Mouse (Mus musculus): ENCODE results near the gene Jph4. TPM values are rescaled to one million over a fixed set of nuclear protein-coding genes. Genes with fewer than 3 reads are reported as not detected.

The Jph4 gene
- polyA plus RNA-seq, 1 experiment: not detected

DNA sequence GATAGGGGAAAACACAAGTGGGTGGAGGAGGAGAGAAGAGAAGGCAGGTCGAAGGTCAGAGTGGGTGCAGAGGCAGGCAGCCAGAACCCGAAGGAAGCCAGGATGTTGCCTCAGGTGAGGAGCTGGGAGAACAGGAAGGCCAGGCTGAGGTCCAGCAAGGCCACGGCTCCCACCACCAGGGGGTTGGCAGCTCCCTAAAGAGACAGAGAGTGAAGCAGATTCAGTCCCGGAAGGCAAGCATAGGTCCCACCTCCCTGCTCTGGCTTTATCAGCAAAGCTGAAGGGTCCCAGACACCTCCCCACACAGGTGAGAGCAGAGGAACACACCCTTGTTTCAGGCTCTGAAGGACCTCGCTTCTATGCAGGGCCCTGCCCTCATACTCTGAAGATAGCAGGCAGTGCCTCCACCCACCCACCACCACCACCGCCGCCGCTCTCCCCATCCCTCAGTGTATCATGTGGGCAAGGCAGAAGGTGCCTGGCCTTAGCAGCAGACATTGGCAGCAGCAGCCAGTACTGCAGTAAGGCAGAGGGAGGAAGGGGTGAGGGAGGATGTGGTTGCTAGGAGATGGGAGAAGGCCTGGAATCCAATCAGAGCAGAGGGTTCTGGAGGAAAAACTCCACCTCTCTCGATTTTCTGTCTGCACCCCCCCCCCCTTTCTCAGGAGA, 8.4 kb downstream of the Jph4 start:
- Histone ChIP-seq H3K4me3 (ENCODE audit: insufficient read depth, low read depth, low read length) (no peak overlapping the region), H3K4me1 (ENCODE audit: control insufficient read depth, insufficient read depth, insufficient read length, low read length) (peaks cover 4% of the 10 kb centered on the region; the same call in 1 of the 2 replicates), H3K27ac (replicated peaks; ENCODE audit: low read depth, low read length) (no peak overlapping the region)

DNA sequence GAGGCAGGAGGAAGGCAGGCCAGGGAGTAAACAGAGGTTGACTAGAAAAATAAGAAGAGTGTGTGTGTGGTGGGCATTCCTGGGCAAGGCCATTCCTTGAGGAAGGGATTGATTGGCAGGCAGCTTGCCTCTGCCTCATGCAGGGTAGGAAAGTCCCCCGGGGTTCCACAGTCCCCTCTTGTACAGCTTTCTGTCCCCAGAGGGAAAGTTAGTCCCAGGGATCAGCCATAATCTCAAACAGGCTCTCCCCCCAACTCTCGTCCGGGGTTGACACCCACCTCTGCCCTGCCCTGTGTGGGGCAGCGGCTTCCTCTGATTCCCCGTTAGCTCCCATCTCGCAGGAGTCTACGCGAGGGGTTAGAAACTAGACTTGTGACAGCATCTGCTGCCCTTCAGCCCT, 9.7 kb downstream of the Jph4 start:
- Histone ChIP-seq H3K27ac (replicated peaks; ENCODE audit: low read depth, low read length) (no peak overlapping the region), H3K4me1 (ENCODE audit: control insufficient read depth, insufficient read depth, insufficient read length, low read length) (peaks cover 4% of the 10 kb centered on the region; the same call in 1 of the 2 replicates), H3K4me3 (ENCODE audit: insufficient read depth, low read depth, low read length) (no peak overlapping the region)

DNA sequence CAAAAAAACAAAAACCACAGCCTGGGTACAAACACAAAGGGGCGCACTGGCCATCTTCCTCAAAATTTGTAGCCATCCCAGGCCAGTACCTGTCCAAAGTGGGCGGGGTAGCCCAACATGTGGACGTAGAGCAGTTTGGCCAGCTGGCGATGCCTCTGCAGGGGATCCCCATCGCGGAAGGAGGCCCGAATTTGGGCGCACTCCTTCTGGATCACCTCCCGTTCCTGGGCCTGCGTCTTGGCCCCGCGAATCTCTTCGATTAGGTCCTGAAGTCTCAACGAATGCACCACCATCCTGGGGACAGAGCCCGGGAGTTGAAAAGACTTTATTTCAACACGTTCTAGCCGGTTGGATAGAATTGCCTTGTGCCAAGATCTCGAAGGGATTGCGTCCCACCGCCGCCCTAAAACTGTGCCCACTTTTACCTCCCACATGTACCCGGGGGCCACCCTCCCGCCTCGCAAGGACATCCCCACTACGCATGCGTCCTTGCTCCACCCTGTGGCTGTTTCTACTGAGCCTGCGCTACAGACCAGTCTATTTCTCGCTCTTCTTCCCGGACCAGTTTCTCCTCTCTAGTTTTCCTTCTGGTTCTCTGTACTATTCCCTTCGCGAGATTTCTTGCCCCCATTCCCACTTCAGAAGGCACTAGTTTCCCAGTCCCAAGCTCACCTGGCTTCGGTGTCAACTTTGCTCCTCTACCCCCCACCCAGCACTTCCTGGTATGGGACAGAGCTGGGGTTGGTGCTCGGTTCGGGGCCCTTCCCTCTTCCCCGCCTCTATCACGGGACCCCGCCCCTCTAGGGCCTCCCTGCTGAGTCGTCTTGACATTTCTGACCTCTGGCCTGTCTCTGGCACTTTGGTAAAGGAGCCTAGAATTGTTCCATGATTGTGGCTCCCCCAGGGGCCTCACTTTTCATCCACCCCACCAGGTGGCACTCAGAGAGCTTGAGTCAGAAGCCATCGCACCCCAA, 10.6 kb downstream of the Jph4 start, which contains the start of gene Ap1g2:
TSS of gene Ap1g2 (minus strand) at position 758 of the 974 bp plus-strand sequence.
- peaks cover 4% of the 10 kb centered on the region; the same call in 1 of the 2 replicates for H3K4me1 ChIP-seq (ENCODE audit: control insufficient read depth, insufficient read depth, insufficient read length, low read length)

DNA sequence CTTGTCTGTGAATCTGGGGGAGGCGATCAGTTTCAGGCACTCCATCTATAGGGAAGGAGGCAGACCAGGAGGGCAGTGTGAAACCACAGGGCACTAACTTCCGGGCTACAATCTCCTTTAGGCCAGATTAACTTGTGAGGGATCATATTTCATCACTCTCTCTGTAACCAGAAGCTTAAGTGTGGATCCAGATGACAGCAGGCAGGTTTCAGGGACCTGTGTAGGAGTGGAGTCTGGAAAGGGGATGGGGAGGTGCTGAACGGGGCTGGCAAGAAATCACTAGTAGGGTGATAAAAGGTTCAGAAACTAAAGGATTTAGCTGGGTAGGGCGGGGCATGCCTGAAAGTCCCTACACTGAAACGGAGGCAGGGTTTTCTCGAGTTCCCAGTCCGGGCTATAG, 11.3 kb downstream of the Jph4 start:
- H3K4me3 ChIP-seq (ENCODE audit: insufficient read depth, low read depth, low read length): peak overlapping the region; percentile 92
- H3K27ac ChIP-seq (replicated peaks; ENCODE audit: low read depth, low read length): no peak overlapping the region
- H3K4me1 ChIP-seq (ENCODE audit: control insufficient read depth, insufficient read depth, insufficient read length, low read length): peaks cover 4% of the 10 kb centered on the region; the same call in 1 of the 2 replicates

More for the DNA sequence above, 10.6 kb downstream of the Jph4 start, which contains the start of gene Ap1g2:
- H3K27ac ChIP-seq (replicated peaks; ENCODE audit: low read depth, low read length): peak within 1 kb of the TSS; percentile 93
- peak within 1 kb of the TSS; percentile 92 for H3K4me3 ChIP-seq (ENCODE audit: insufficient read depth, low read depth, low read length)

DNA sequence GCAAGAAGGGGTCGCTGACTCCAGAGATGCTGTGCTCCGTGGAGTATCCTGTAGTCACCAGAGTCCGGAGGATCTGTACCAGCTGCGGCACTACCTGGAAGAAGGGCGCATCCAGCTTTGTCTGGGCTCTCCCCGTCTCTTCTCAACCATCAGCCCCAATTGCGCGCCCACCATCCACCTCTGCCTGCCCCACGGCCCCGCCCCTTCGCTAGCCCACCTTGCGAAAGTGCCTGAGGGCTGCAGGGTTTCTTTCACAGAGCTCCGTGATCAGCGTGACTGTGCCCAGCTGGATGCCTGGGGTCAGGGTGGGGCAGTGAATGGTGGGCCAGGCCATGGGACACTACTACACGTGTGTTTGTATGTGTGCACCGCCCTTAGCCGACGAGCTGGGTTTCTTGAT, 12.4 kb downstream of the Jph4 start:
- H3K4me1 ChIP-seq (ENCODE audit: control insufficient read depth, insufficient read depth, insufficient read length, low read length): peaks cover 4% of the 10 kb centered on the region; the same call in 1 of the 2 replicates
- H3K27ac ChIP-seq (replicated peaks; ENCODE audit: low read depth, low read length): no peak overlapping the region
- no peak overlapping the region for H3K4me3 ChIP-seq (ENCODE audit: insufficient read depth, low read depth, low read length)

DNA sequence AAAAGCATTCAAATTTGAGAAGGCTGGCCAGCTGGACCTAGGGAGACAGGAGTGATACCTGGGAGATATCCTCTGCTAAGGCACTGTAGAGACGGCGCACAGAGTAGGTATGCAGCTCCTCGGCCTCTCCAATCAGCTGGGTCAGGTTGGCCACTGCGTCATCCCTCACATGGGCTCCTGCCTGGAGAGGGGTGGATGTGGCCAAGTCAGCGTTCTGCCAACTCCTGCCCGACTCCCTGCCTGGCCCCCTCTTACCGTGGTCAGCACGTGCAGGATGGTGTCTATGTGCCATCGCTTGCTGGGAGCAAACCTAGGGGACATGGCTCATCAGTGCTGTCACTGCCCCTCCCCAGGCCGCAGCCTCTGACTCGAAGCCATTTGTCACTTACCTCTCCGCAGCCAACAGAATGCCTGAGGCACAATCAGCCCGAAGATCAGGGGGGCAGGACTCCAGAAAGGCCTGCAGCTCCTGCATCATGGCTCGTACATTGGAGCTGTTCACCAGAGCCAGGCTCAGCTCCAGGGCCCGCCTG, 14.4 kb downstream of the Jph4 start:
- Histone ChIP-seq H3K27ac (replicated peaks; ENCODE audit: low read depth, low read length) (no peak overlapping the region), H3K4me3 (ENCODE audit: insufficient read depth, low read depth, low read length) (no peak overlapping the region), H3K4me1 (ENCODE audit: control insufficient read depth, insufficient read depth, insufficient read length, low read length) (peaks cover 6% of the 10 kb centered on the region)

DNA sequence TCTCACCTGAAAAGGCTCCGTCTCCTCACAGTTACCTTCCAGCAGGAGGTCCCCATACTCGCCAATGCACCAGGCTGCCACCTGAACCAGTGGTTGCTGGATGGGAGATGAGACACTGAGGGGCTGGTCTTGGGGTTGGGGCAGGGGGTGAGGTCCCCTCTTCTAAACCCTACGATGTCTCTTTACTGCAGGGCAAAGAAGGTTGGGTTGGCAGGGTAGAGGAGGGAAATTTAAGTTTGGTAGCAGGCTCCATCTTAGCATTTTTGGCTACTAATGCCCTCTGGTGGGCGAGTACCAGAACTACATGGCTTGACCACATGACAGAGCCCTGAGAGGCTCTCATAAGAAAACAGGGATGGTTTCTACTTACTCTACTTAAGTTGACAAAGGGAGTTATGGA, 15.1 kb downstream of the Jph4 start:
- peaks cover 13% of the 10 kb centered on the region for H3K4me1 ChIP-seq (ENCODE audit: control insufficient read depth, insufficient read depth, insufficient read length, low read length)
- no peak overlapping the region for H3K27ac ChIP-seq (replicated peaks; ENCODE audit: low read depth, low read length)
- H3K4me3 ChIP-seq (ENCODE audit: insufficient read depth, low read depth, low read length): no peak overlapping the region

DNA sequence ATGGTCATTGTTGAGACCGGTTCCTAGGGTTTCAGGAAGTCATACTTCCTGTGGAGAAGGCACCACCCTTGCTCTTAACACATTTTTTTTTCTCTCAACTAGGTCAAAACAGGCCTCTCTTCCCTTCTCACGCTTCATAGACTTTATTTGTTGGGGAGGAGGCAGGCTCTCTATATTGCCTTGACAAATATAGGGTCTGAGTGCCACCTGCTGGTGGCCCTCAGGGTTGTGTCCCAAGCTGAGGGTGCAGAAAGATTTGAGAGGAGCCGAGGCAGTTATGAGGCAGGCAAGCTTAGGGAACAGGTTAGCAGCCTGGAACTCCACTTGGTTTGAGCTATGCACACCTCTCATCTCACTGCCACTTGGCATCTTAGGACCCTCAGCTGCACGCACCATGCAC, 18.7 kb downstream of the Jph4 start:
- Histone ChIP-seq H3K4me1 (ENCODE audit: control insufficient read depth, insufficient read depth, insufficient read length, low read length) (peaks cover 17% of the 10 kb centered on the region), H3K4me3 (ENCODE audit: insufficient read depth, low read depth, low read length) (no peak overlapping the region), H3K27ac (replicated peaks; ENCODE audit: low read depth, low read length) (peak overlapping the region; percentile 72)

DNA sequence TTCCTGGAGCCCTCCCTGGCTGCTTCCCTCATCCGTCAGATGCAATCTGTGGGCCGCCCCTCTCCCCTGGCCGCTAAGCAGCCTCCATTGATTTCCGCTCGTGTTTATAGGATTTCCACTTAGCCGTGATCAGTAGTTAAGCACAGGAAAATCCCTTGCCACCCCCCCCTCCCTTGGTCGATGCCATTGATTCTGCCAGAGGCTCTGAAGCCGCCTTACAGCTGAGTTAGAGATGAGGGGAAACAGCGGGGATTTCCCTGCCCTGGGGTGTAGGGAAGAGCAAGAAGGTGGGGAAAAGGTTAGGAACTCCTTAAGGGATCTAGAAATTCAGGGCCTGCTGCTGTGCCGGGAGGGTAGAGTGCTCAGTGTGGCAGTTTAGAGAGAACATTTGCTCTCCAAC, 19.1 kb downstream of the Jph4 start:
- H3K4me3 ChIP-seq (ENCODE audit: insufficient read depth, low read depth, low read length): no peak overlapping the region
- peaks cover 17% of the 10 kb centered on the region for H3K4me1 ChIP-seq (ENCODE audit: control insufficient read depth, insufficient read depth, insufficient read length, low read length)
- H3K27ac ChIP-seq (replicated peaks; ENCODE audit: low read depth, low read length): peak overlapping the region; percentile 72

DNA sequence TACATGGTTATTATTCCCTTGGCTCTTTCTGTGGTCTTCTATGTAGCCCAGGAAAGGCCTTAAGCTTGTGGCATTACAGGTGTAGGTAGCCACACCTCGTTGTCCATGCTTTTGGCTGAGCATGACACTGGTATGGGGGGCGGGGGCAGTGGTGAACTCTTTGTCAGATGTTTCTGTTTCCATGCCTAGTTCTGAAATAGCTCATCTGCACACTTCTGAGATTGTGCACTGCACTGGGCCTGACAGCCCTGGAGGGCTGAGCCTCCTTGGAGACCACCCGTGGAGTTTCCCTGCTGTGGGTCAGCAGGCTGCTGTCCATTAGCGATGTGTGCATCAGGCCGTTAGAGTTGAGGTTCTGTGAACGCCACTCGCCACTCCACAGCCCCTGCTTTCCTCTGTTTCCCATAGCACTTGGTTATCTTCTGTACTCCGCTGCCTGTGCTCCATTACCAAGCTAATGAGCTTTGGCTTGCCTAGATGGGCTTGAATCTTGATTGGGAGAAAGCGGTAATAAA, 20.1 kb downstream of the Jph4 start:
- Histone ChIP-seq H3K4me1 (ENCODE audit: control insufficient read depth, insufficient read depth, insufficient read length, low read length) (peaks cover 17% of the 10 kb centered on the region), H3K27ac (replicated peaks; ENCODE audit: low read depth, low read length) (0 out of 2 replicates have a peak overlapping the region, but pooled peaks have one; percentile 72), H3K4me3 (ENCODE audit: insufficient read depth, low read depth, low read length) (no peak overlapping the region)

DNA sequence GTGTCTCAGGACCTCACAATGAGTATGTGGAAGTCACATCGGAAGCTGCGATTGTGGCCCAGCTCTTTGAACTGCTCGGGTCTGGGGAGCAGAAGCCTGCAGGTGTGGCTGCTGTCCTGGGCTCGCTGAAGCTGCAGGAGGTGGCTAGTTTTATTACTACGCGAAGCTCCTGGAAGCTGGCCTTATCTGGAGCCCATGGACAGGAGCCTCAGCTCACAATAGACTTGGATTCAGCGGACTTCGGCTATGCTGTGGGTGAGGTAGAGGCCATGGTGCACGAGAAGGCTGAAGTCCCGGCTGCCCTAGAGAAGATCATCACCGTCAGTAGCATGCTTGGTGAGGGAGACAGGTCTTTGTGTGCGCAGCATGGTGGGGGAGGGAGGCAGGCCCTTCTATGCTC, 21.1 kb downstream of the Jph4 start:
- Histone ChIP-seq H3K27ac (replicated peaks; ENCODE audit: low read depth, low read length) (no peak overlapping the region), H3K4me1 (ENCODE audit: control insufficient read depth, insufficient read depth, insufficient read length, low read length) (peaks cover 20% of the 10 kb centered on the region), H3K4me3 (ENCODE audit: insufficient read depth, low read depth, low read length) (peak overlapping the region; percentile 91)

DNA sequence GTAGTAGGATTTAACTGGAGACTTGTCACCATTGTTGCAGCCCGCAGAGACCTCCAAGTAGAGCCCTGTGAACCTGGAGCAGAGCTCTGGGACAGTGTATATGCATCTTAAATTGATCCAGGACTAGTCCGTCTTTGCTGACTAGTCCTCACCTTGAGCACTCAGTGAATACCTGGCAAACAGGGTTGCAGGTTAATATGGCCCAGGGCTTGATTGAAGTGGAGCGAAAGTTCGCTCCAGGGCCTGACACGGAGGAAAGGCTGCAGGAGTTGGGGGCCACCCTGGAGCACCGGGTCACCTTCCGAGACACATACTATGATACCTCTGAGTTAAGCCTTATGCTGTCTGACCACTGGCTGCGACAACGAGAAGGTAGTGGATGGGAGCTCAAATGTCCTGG, 21.5 kb downstream of the Jph4 start:
- Histone ChIP-seq H3K27ac (replicated peaks; ENCODE audit: low read depth, low read length) (peak overlapping the region; percentile 78), H3K4me3 (ENCODE audit: insufficient read depth, low read depth, low read length) (peak overlapping the region; percentile 91), H3K4me1 (ENCODE audit: control insufficient read depth, insufficient read depth, insufficient read length, low read length) (peaks cover 20% of the 10 kb centered on the region)

DNA sequence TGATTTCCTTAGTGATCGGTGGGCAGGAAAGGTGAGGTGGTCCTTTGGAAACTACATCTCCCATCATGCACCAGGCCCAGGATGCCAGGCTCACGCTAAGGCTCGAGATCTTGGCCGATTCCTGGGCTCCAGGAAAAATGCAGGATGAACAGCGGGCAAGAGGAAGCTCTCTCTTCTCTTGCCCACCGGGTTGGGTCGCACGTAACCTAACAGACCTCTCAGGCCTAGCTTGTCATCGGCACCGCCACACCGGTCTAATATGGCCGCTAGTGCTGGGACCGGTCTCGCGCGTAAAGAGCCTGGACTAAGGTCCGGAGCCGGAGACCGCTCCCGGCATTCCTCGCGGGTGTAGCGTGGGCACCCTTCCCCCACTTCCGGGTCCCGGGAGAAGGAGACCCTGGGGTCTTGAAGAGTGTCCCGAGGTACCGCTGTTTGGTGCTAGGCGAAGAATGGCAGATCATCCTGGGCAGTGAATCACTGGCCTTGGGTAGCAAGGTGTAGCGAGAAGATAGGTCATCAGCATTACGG, 22.0 kb downstream of the Jph4 start, which contains the start of gene Thtpa:
TSS of gene Thtpa (plus strand) at position 81 of the 528 bp plus-strand sequence.
- Histone ChIP-seq H3K4me3 (ENCODE audit: insufficient read depth, low read depth, low read length) (peak within 1 kb of the TSS; percentile 91), H3K27ac (replicated peaks; ENCODE audit: low read depth, low read length) (peak within 1 kb of the TSS; percentile 78)

DNA sequence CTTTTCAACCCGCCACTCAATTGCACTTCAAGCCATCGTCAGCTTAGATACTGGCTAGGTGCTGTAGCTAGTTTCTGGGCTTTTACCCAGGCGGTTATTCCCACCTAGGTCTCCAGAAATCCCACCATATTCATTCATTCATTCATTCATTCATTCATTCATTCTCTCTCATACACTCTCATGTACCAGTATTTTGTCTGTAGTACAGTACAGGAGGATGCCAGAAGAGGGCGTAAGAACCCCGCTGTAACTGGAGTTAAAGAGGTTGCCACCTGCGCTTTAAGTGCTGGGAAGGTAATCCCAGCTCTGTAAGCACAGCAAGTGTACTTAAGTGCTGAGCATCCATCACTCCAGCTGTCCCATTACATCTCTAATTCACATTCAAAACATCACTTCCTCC, 22.8 kb downstream of the Jph4 start:
- Histone ChIP-seq H3K4me3 (ENCODE audit: insufficient read depth, low read depth, low read length) (no peak overlapping the region), H3K27ac (replicated peaks; ENCODE audit: low read depth, low read length) (no peak overlapping the region), H3K4me1 (ENCODE audit: control insufficient read depth, insufficient read depth, insufficient read length, low read length) (peaks cover 23% of the 10 kb centered on the region)

More for the DNA sequence above, 22.0 kb downstream of the Jph4 start, which contains the start of gene Thtpa:
- peaks cover 20% of the 10 kb centered on the region for H3K4me1 ChIP-seq (ENCODE audit: control insufficient read depth, insufficient read depth, insufficient read length, low read length)

All from brown adipose tissue, adult 24 weeks (tissue).